Mouse (Mus musculus): ENCODE measurements around the gene Rpn2.

The Rpn2 gene

DNA sequence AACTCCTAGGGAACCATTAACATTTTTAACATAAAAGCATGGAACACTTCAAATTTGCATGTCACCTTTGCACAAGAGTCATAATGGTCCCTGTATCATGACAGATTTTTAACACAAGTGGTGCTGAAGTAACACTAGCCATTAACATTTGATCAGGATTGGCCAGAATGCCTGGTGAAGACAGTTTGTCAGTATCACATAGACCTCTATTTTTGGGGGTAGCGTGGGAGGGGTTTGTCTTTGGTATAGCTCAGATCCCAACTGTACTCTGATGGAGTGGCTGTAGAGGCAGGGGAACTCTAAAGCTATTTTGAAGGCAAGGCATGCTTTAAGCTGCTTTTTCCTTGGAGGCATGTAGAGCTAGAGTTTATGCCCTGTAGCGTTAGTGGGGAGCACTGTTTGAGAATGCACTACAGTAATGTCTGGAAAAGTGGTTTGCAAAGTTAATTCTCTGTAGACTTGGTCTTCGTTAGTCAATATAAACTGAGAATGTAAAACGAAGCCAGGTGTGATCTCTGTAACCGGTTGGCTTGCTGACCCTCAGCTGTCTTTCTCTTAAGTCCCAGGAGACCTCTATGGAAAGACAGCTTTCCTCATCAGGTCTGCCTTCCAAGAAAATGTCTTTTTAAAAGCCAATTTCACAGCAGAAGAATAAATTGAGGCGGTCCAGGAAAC, 32.3 kb downstream of the Rpn2 start:
- no peak for DNase-seq

DNA sequence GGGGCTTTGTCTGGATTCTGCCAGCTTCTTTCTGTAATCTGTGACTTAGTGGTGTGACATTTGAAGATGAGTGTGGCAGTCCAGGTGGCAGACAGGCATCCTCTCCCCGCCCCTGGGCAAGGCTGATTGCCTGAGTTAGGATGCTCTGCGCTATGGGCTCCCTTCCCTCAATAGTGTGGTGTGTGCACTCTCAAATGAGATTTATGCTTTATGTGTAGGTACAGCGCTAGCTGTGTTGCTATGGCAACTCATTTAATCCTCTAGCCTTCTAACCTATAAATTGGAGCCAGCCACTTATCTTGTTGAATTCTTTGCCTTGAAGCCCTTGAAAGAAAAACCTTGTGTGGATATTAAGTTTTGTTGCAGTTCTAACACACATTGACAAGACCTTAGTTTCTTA, 34.9 kb downstream of the Rpn2 start:
- DNase-seq = no peak

- DNase-seq = no peak
Observed at GRCm38 (mm10) chr2:157314310-157314709, 35.5 kb downstream of the Rpn2 start.

DNA sequence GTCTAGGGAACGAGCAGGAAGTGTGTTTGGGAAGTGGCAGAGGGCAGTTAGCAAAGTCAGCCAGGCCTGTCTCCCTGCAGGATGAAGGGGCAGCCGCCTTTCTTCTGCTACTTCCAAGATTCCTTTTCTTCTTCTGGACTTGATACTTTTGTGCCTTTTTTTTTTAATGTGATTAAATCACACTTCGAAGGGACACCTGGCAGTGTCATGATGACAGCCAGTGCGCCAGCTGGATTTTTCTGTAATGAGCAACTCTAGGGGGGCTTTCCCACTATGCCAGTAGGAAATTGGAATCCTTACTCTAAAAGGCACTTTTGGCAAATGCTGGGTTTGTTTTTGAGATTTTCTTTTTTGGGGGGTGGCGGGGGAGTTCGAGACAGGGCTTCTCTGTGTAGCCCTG, 36.7 kb downstream of the Rpn2 start:
- DNase-seq = no peak

GRCm38 (mm10) chr2:157316358-157316933, 37.6 kb downstream of the Rpn2 start:
- no peak for DNase-seq

DNA sequence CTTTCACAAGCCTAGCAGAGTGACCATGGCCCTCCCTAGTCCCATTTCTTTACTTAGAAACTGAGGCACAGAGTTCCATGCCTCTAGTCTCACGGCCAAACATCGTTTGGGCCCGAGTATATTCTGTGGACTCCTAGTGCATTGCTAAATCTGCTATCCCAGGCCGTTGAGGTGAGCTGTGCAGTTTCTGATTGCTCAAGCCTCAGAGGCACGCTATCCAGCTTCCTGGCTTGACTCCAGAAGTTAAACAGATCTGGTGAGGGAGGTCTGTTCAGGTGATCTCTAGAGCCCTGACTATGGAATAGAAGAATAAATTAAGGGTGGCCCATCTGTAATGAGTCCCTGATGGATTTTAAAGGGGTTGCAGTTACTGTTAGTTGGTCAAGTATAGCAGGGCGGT, 38.4 kb downstream of the Rpn2 start:
- no peak for DNase-seq

DNA sequence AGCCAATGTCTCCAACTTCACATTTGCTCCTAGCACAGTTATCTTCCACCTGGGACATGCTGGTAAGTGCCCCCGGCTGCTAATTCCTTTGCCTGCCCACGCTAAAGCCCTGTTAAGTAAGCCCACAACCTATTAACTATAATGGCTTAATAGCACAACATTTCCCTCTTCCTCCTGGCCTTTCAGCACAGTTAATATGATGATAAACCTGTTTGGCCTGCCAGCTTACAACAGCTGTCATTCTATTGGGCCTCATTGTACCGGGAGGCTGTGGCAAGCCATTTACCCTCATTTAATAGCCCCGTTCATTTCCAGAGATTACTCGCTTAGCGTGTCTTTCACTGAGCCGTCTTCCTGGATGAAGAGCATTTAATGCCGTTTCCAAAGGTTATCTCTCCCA, 41.3 kb downstream of the Rpn2 start:
- no peak for DNase-seq

- DNase-seq = no peak
Observed at GRCm38 (mm10) chr2:157320886-157321285, 42.1 kb downstream of the Rpn2 start.

DNA sequence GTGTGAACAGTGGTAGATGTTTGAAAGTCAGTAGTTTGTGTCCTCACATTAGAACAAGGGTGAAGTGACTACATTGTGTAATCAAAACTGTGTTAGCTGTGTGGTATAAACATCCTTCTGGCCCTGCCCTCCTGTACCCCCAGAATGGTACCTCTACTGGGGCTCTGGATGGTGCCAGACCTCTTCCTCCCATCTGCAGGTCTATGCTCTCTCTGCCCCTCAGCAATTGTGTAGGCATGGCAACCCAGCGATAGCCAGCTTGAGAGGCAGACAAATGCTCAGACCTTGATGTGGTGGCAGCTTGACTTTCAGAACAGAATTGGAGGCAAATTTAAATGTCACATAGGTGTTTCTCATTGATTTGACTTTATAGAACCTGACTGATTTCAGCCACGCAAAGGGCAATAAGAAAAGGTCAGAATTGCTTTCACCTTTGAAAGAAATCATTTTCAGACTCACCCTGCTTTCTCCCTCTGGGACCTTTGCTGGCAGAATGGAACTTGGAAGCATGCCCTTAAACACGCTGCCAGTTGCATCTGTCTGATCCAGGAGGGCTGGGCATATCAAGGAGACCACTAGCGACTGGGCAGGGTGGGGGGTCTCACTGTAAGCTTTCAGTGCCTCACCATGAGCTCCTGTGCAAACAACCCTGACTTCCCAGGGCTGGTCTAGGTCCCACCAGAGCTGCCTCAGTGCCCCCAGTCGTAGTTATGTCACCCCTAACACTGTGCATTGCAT, 43.4 kb downstream of the Rpn2 start:
- no peak for DNase-seq

- DNase-seq = no peak
Observed at GRCm38 (mm10) chr2:157325238-157325637, 46.4 kb downstream of the Rpn2 start.

- DNase-seq = no peak
Observed at GRCm38 (mm10) chr2:157328106-157328505, 49.3 kb downstream of the Rpn2 start.

GRCm38 (mm10) chr2:157328570-157328969, 49.8 kb downstream of the Rpn2 start:
- DNase-seq = no peak

- no peak for DNase-seq
Observed at GRCm38 (mm10) chr2:157332059-157332458, 53.2 kb downstream of the Rpn2 start.

DNA sequence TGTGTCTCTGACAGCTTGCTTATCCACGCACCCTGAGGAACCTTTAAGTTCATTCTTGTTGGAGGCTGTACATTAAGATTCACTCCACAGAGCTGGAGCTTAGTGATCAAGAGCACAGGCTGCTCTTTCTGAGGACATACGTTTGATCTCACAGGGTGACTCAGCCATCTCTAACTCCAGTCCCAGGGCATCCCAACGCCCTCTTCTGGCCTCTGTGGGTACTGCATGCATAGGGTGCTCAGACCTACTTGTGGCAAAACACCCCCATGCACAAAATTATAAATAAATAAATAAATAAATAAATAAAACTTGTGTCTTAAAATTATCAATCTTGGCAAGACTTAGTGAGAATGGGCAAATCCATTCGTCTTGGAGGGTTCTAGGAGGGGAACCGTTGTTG, 59.8 kb downstream of the Rpn2 start:
- DNase-seq = peak; percentile 52 to 54

- no peak for DNase-seq
Observed at GRCm38 (mm10) chr2:157339532-157339931, 60.7 kb downstream of the Rpn2 start.

DNA sequence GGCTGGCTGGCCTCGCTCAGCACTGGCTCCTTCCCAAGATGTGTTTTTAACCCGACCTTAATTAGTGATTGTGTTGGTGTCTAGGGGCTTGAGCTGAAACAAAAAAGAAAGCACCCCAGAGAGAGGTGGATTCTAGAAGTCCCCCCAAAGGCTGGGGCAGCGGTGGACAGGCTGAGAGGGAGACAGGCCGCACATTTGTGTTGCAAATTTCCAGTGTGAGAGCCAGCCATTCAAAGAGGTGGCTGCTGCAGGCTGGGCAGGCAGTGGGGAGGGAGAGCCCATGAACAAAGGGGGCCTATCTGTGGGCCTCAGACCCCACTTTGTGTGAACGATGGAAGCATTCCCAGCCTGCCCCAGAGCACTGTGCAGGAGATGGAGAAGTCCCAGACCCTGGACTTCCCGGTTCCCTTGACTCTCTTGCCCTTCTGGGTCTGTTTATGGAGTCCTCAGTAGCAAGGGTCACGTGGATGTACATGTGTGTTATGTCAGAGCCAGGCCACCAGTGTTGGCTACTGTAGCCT, 61.5 kb downstream of the Rpn2 start:
- DNase-seq = no peak

GRCm38 (mm10) chr2:157341554-157342270, 62.9 kb downstream of the Rpn2 start:
- DNase-seq = peak; percentile 52 to 63

- no peak for DNase-seq
Observed at GRCm38 (mm10) chr2:157342328-157342926, 63.6 kb downstream of the Rpn2 start.

- DNase-seq = no peak
Observed at GRCm38 (mm10) chr2:157343337-157343736, 64.5 kb downstream of the Rpn2 start.

GRCm38 (mm10) chr2:157347361-157348159, 68.7 kb downstream of the Rpn2 start, which contains the start of gene Ghrh:
Ghrh (minus strand) TSS chr2:157347506.
- no peak for DNase-seq

GRCm38 (mm10) chr2:157349121-157349778, 70.4 kb downstream of the Rpn2 start:
- DNase-seq = no peak
